Mouse (Mus musculus) midbrain, embryonic 12.5 days (tissue): ENCODE results near the gene Mob3b. TPM values are rescaled to one million over a fixed set of nuclear protein-coding genes. Genes with fewer than 3 reads are reported as not detected.
A peak's percentile ranks its signal among the peaks of the same experiment; 100 is the strongest.

ENCODE experiments used
- ATAC-seq: fragments of 200-750 bp; cut with Nextera tagmentation; 2 replicates; pipeline ENCODE4 v1.8.0; 2017; ENCODE audit warnings: low read depth, moderate TSS enrichment, moderate library complexity; ENCODE audit not compliant: low FRiP score
- H3K27ac ChIP-seq: fragments of 300-500 bp; sonication (generic); replicated peaks from 2 replicates; pipeline ENCODE4 v1.5.1; 2016; ENCODE audit warnings: mild to moderate bottlenecking
- H3K27me3 ChIP-seq: fragments of 300-500 bp; sonication (generic); 2 replicates; pipeline ENCODE4 v1.6.1; 2016; ENCODE audit warnings: mild to moderate bottlenecking
- H3K36me3 ChIP-seq: fragments of 300-500 bp; sonication (generic); 2 replicates; pipeline ENCODE4 v1.6.1; 2016
- H3K4me1 ChIP-seq: fragments of 300-500 bp; sonication (generic); 2 replicates; pipeline ENCODE4 v1.6.1; 2016
- H3K4me2 ChIP-seq: fragments of 300-500 bp; sonication (generic); replicated peaks from 2 replicates; pipeline ENCODE4 v1.6.1; 2016; ENCODE audit warnings: mild to moderate bottlenecking, moderate library complexity
- H3K4me3 ChIP-seq: fragments of 300-500 bp; sonication (generic); 2 replicates; pipeline ENCODE4 v1.5.1; 2016; ENCODE audit warnings: mild to moderate bottlenecking
- H3K9ac ChIP-seq: fragments of 300-500 bp; sonication (generic); replicated peaks from 2 replicates; pipeline ENCODE4 v1.6.1; 2016; ENCODE audit warnings: mild to moderate bottlenecking, moderate library complexity
- H3K9me3 ChIP-seq: fragments of 300-500 bp; sonication (generic); 2 replicates; pipeline ENCODE4 v1.6.1; 2016; ENCODE audit warnings: mild to moderate bottlenecking
- WGBS: fragments of 180-500 bp; shearing (Covaris S2); methylation state at CpG from one replicate; pipeline ENCODE4 v1.1.7; 2016; 5-methylcytosine and 5-hydroxymethylcytosine counted together
- polyA plus RNA-seq: library from polyadenylated mRNA; unstranded; fragments of >200 nt; fragmentation: Nextera tagmentation; extraction: Ambion mirVana; gene quantifications from 2 replicates; pipeline ENCODE4 v1.2.1, GENCODE M21; 2016

Gene Mob3b
- polyA plus RNA-seq, 1 experiment from 2014 or later = 28.0 TPM

- H3K9me3 ChIP-seq = no peaks in the 10 kb centered on the region
- H3K9ac ChIP-seq = no peak overlapping the region
- peak overlapping the region; percentile 82 for H3K27ac ChIP-seq
- no peaks in the 10 kb centered on the region for H3K36me3 ChIP-seq
- H3K4me3 ChIP-seq = peak overlapping the region; percentile 10; the same call in 1 of the 2 replicates
- 3% methylated on average over 4 of the region's 6 CpGs for WGBS
- H3K27me3 ChIP-seq = no peaks in the 10 kb centered on the region
- peak overlapping the region; percentile 30 for H3K4me2 ChIP-seq
- ATAC-seq = peak; percentile 93
- H3K4me1 ChIP-seq = peaks cover 63% of the 10 kb centered on the region
Measured at GRCm38 (mm10) chr4:35125299-35125777, 31.9 kb downstream of the Mob3b start.

GRCm38 (mm10) chr4:35124027-35124426 is 33.3 kb downstream of the Mob3b start:
- H3K9ac ChIP-seq = no peak overlapping the region
- no peaks in the 10 kb centered on the region for H3K9me3 ChIP-seq
- peak overlapping the region; percentile 14; the same call in 1 of the 2 replicates for H3K4me3 ChIP-seq
- H3K27ac ChIP-seq = peak overlapping the region; percentile 42
- 77% methylated on average over 11 of the region's 11 CpGs for WGBS
- H3K4me2 ChIP-seq = peak overlapping the region; percentile 39
- no peaks in the 10 kb centered on the region for H3K27me3 ChIP-seq
- no peaks in the 10 kb centered on the region for H3K36me3 ChIP-seq
- ATAC-seq = no peak
- H3K4me1 ChIP-seq = peaks cover 63% of the 10 kb centered on the region

GRCm38 (mm10) chr4:35123087-35123486 is 34.2 kb downstream of the Mob3b start:
- ATAC-seq = no peak
- H3K9me3 ChIP-seq = no peaks in the 10 kb centered on the region
- no peaks in the 10 kb centered on the region for H3K27me3 ChIP-seq
- H3K4me1 ChIP-seq = peaks cover 63% of the 10 kb centered on the region
- no peak overlapping the region for H3K27ac ChIP-seq
- WGBS = 64% methylated on average over 5 of the region's 5 CpGs
- no peak overlapping the region for H3K9ac ChIP-seq
- H3K4me3 ChIP-seq = peak overlapping the region; percentile 20; the same call in 1 of the 2 replicates
- H3K4me2 ChIP-seq = peak overlapping the region; percentile 39
- no peaks in the 10 kb centered on the region for H3K36me3 ChIP-seq

- Histone ChIP-seq H3K36me3 (no peaks in the 10 kb centered on the region), H3K9me3 (no peaks in the 10 kb centered on the region), H3K27ac (no peak overlapping the region), H3K27me3 (no peaks in the 10 kb centered on the region), H3K4me1 (peaks cover 53% of the 10 kb centered on the region), H3K9ac (no peak overlapping the region), H3K4me2 (peak overlapping the region; percentile 28), H3K4me3 (no peak overlapping the region)
- ATAC-seq = no peak
- 43% methylated on average over 12 of the region's 12 CpGs for WGBS
Measured at GRCm38 (mm10) chr4:35121060-35121459, 36.2 kb downstream of the Mob3b start.

GRCm38 (mm10) chr4:35120575-35120974 is 36.7 kb downstream of the Mob3b start:
- H3K27ac ChIP-seq = no peak overlapping the region
- WGBS = 74% methylated on average over 8 of the region's 8 CpGs
- H3K9ac ChIP-seq = no peak overlapping the region
- peaks cover 53% of the 10 kb centered on the region for H3K4me1 ChIP-seq
- no peak for ATAC-seq
- no peak overlapping the region for H3K4me3 ChIP-seq
- no peaks in the 10 kb centered on the region for H3K36me3 ChIP-seq
- H3K9me3 ChIP-seq = no peaks in the 10 kb centered on the region
- no peak overlapping the region for H3K4me2 ChIP-seq
- H3K27me3 ChIP-seq = no peaks in the 10 kb centered on the region

GRCm38 (mm10) chr4:35120159-35120558 is 37.1 kb downstream of the Mob3b start:
- peaks cover 53% of the 10 kb centered on the region for H3K4me1 ChIP-seq
- H3K27ac ChIP-seq = no peak overlapping the region
- 54% methylated on average over 3 of the region's 4 CpGs for WGBS

GRCm38 (mm10) chr4:35118851-35119250 is 38.4 kb downstream of the Mob3b start:
- Histone ChIP-seq H3K4me2 (no peak overlapping the region), H3K27me3 (no peaks in the 10 kb centered on the region), H3K36me3 (no peaks in the 10 kb centered on the region), H3K4me3 (no peak overlapping the region), H3K4me1 (peaks cover 49% of the 10 kb centered on the region), H3K9me3 (no peaks in the 10 kb centered on the region), H3K27ac (no peak overlapping the region), H3K9ac (no peak overlapping the region)
- WGBS = 91% methylated on average over 2 of the region's 2 CpGs
- ATAC-seq = no peak

More at GRCm38 (mm10) chr4:35120159-35120558, 37.1 kb downstream of the Mob3b start:
- no peaks in the 10 kb centered on the region for H3K9me3 ChIP-seq
- no peak overlapping the region for H3K4me2 ChIP-seq
- H3K36me3 ChIP-seq = no peaks in the 10 kb centered on the region
- H3K4me3 ChIP-seq = no peak overlapping the region
- no peaks in the 10 kb centered on the region for H3K27me3 ChIP-seq
- ATAC-seq = no peak
- H3K9ac ChIP-seq = no peak overlapping the region

GRCm38 (mm10) chr4:35117144-35117543 is 40.1 kb downstream of the Mob3b start:
- Histone ChIP-seq H3K9ac (no peak overlapping the region), H3K27ac (no peak overlapping the region), H3K4me3 (no peak overlapping the region), H3K36me3 (peaks cover 5% of the 10 kb centered on the region; the same call in 1 of the 2 replicates), H3K4me2 (no peak overlapping the region), H3K9me3 (no peaks in the 10 kb centered on the region), H3K4me1 (peaks cover 33% of the 10 kb centered on the region), H3K27me3 (no peaks in the 10 kb centered on the region)
- WGBS = 89% methylated on average over 3 of the region's 3 CpGs
- no peak for ATAC-seq

- no peak overlapping the region for H3K9ac ChIP-seq
- peaks cover 5% of the 10 kb centered on the region; the same call in 1 of the 2 replicates for H3K36me3 ChIP-seq
- ATAC-seq = peak; percentile 92
- H3K27ac ChIP-seq = peak overlapping the region; percentile 55
- H3K27me3 ChIP-seq = no peaks in the 10 kb centered on the region
- H3K4me2 ChIP-seq = no peak overlapping the region
- 14% methylated on average over 6 of the region's 6 CpGs for WGBS
- H3K4me1 ChIP-seq = peaks cover 22% of the 10 kb centered on the region
- H3K9me3 ChIP-seq = no peaks in the 10 kb centered on the region
- no peak overlapping the region for H3K4me3 ChIP-seq
Measured at GRCm38 (mm10) chr4:35115933-35116332, 41.4 kb downstream of the Mob3b start.

- no peaks in the 10 kb centered on the region for H3K9me3 ChIP-seq
- H3K4me3 ChIP-seq = no peak overlapping the region
- H3K36me3 ChIP-seq = peaks cover 9% of the 10 kb centered on the region; the same call in 1 of the 2 replicates
- no peak for ATAC-seq
- WGBS = 67% methylated on average over 2 of the region's 2 CpGs
- peaks cover 21% of the 10 kb centered on the region for H3K4me1 ChIP-seq
- no peaks in the 10 kb centered on the region for H3K27me3 ChIP-seq
- H3K4me2 ChIP-seq = no peak overlapping the region
- H3K9ac ChIP-seq = no peak overlapping the region
- H3K27ac ChIP-seq = peak overlapping the region; percentile 55; the same call in 1 of the 2 replicates
Measured at GRCm38 (mm10) chr4:35114950-35115349, 42.3 kb downstream of the Mob3b start.

GRCm38 (mm10) chr4:35113516-35114248 is 43.6 kb downstream of the Mob3b start:
- Histone ChIP-seq H3K9ac (no peak overlapping the region), H3K36me3 (peaks cover 9% of the 10 kb centered on the region; the same call in 1 of the 2 replicates), H3K9me3 (no peaks in the 10 kb centered on the region), H3K4me1 (peaks cover 21% of the 10 kb centered on the region), H3K4me3 (no peak overlapping the region), H3K27ac (no peak overlapping the region), H3K4me2 (no peak overlapping the region), H3K27me3 (no peaks in the 10 kb centered on the region)
- WGBS = 83% methylated on average over 13 of the region's 13 CpGs
- ATAC-seq = no peak

GRCm38 (mm10) chr4:35112452-35112851 is 44.8 kb downstream of the Mob3b start:
- Histone ChIP-seq H3K27me3 (no peaks in the 10 kb centered on the region), H3K4me2 (no peak overlapping the region), H3K27ac (no peak overlapping the region), H3K36me3 (peaks cover 9% of the 10 kb centered on the region; the same call in 1 of the 2 replicates), H3K4me1 (peaks cover 21% of the 10 kb centered on the region), H3K4me3 (no peak overlapping the region), H3K9me3 (no peaks in the 10 kb centered on the region), H3K9ac (no peak overlapping the region)
- WGBS = 94% methylated on average over 4 of the region's 4 CpGs
- ATAC-seq = no peak
